Mouse (Mus musculus) ES-E14 (cell line): ENCODE measurements around the gene Erich3.

ENCODE experiments used
- CHD2 ChIP-seq: IDR thresholded peaks from 2 replicates; pipeline ENCODE4 v1.6.1; 2014; ENCODE audit warnings: mild to moderate bottlenecking, low read depth, low read length, inconsistent platforms
- HCFC1 ChIP-seq: IDR thresholded peaks from 2 replicates; pipeline ENCODE4 v1.6.1; 2012; ENCODE audit warnings: low read length, inconsistent platforms, borderline replicate concordance; ENCODE audit not compliant: insufficient read depth
- MAFK ChIP-seq: IDR thresholded peaks from 2 replicates; pipeline ENCODE4 v1.6.1; 2014; ENCODE audit warnings: mild to moderate bottlenecking, low read depth, low read length, inconsistent platforms; ENCODE audit not compliant: insufficient read depth
- ZC3H11A ChIP-seq: IDR thresholded peaks from 2 replicates; pipeline ENCODE4 v1.6.1; 2012; ENCODE audit warnings: low read depth, mild to moderate bottlenecking, inconsistent platforms, low read length, borderline replicate concordance

- TF ChIP-seq CHD2: no peak
- no peak for TF ChIP-seq ZC3H11A
- TF ChIP-seq HCFC1: no peak
- TF ChIP-seq MAFK: no peak
Measured at GRCm38 (mm10) chr3:154700735-154701134, 37.1 kb downstream of the Erich3 start.
